Mouse (Mus musculus) cortical plate, adult 2 months (tissue): ENCODE measurements around the gene Brd4.

Source experiments
- CTCF ChIP-seq: fragments of 200-500 bp; IDR thresholded peaks from 2 replicates; pipeline ENCODE4 v1.5.1; 2011; ENCODE audit warnings: mild to moderate bottlenecking, control low read depth, low read length; ENCODE audit not compliant: insufficient read depth; ENCODE audit errors: extremely low read depth
- POLR2A ChIP-seq: fragments of 200-500 bp; IDR thresholded peaks from 2 replicates; pipeline ENCODE4 v1.6.1; 2011; ENCODE audit warnings: mild to moderate bottlenecking, low read length, control low read depth; ENCODE audit not compliant: insufficient read depth; ENCODE audit errors: extremely low read depth

DNA sequence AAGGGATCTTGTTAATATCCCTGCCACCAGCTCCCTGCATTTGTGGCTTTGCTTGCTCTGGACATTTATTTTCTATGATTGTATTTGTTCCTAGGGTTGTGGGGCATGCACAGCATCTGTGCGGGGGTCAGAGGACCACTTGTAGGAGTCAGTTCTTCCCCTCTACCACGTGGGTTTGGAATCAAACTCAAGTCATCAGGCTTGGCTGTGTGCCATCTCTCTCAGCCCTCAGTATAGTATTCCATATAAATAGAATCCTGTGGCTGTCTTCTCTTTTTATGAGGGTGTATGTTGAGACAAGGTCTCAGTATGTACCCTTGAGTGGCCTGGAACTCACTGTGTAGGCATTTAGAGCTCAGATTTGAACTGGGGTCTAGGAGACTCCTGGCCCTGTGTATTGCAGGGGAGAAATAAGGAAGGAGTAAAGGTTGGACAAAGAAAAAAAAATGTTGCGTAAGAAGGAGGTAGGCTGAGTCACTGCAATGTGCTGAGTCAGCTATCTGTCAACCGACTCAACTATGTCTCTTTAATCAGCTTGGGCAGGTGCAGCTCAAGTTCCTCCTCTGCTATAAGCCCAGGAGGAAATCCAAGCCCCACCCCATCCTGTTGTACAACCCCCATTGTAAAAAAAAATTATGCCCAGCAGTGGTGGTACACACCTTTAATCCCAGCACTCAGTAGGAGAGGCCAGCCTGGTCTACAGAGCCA is 114.8 kb downstream of the Brd4 start:
- TF ChIP-seq CTCF, result no peak
- TF ChIP-seq POLR2A, result no peak
